Mouse (Mus musculus) urinary bladder, postnatal 14 days (tissue): ENCODE data around the gene Usp39.

Experiments
- DNase-seq: peaks from one replicate; pipeline ENCODE4 v3.0.0; 2021; ENCODE audit warnings: low spot score

Usp39 gene

DNA sequence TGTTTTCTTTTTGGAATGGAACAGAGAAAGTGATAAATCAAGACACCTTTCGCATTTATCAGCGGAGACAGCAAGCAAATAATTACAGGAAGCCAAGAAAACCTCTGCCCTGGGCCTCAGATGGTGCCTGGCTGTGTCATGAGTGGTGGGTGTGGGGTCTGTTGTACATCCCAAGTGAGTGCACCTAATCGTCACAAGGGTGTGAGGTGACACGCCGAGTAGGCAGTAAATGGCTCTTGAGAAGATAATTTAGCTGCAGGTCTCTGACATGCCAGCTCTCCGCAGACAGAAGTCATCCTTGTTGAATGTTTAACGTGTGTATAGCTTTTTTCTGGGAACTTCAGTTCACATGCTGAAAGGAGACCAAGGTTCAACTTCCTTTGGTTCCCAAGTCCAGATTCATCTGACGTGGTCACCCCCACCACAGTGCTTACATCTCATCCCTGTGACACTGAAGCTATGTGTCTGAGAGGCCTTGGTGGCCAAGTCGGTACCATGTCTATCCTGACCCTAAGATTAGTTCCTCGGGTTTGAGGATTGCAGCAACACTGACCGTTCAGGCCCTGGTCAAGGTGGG, 42.5 kb downstream of the Usp39 start:
- no peak for DNase-seq

DNA sequence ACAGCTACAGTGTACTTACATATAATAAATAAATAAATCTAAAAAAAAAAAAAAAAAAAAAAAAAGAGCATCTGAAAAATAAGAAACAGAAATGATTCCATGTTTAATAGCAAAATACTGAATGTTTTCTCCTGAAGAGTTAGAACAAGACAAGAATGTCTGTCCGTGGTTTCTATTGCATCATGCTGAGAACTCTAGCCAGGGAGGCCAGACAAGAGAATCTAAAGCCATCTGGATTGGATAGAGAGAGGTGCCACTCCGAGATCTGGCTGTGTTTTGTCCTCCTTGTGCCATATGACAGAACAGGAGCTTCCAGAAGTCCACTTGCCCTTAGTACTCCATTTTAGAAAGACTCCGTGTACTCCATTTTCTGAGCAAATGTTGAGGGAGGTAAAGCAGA, 47.2 kb downstream of the Usp39 start:
- no peak for DNase-seq

DNA sequence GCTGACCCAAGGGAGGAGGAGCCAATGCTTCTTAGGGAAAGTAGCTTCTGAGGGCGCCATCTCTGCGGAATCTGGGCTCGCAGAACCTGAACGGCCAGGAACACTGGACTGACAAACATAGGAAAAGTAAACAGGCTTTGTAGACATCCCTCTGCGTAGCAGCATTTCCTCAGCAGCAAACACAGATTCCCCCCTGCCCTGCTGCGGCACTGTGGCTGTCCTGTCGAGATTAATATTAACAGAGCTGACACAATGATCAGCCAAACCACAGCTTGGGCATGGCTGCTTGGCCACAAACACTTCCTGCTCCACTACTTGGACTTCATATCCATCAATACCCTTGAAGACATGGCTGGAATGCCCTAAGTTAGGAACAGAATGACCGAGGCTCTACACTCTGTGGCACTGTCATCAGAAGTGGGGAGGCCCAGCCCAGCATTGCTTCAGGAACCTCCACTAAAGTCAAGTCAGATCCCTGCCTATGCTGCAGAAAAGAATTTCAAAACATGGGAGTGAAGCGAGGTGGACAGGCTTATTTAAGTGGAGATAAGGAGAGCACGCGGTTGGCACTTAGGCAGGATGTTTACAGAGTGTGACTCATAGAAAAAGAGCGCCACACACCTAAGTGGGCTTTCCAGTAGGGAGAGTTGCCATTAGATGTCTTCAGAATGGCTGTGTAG, 51.9 kb downstream of the Usp39 start:
- peak; percentile 59 for DNase-seq

DNA sequence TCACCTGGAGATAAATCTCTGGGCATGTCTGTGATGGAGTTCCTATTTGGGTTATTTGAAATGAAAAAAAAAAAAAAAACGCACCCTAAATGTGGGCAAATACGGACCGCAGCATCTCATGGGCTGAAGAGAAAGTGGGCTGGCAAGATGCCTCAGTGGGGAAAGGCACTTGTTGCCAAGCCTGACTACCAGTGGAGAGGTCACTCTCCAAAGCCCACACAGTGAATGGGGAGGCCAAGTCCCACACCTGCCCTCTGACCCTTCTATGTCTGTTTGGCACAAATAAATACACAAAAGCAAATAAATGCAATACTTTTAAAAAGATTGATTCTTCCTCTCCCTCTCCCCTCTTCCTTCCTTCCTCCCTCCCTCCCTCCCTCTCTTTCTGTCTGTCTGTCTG, 55.5 kb downstream of the Usp39 start:
- DNase-seq, result no peak

DNA sequence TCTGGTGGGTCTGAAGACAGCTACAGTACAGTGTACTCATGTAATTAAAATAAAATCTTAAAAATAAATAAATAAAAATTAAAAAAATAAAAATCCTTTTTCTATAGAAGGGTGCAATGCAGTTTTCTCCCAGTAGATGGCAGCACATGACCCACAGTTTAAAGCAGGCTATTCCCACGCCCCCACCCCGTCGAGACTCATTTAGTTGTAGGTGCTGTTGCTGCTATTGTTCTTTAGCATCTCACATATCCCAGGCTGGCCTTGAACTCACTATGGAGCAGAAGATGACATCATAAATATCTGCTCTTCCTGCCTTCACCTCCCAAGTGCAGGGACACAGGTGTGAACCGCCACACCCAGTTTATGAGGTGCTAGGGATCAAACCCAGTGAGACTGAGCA, 61.1 kb downstream of the Usp39 start:
- DNase-seq, result peak; percentile 52

DNA sequence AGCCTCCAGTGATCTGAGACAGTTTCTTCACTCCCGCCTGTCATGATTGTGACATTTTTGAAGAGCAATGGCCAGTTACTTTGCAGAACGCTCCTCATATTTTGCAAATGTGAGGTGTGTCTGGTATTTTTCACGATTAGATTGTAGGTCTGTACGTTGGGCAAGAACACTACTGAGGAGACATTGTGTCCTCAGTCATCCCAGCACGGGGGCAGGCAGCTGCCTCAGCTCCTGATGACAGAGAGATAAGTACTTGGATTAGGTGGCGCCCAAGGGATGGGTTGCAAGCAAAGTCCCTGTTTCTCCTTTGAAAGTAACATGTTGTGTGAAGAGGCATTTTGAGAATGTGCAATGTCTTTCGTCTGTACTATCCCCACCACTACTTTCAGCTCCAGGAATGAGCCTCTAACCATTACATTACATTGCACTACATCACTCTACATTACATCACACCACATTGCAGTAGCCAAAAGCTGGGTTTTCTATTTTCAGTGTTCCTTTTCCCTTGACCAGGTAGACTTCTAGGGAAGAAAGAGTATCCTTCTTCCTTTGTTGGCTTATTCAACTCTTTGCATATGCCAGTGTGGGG, 64.5 kb downstream of the Usp39 start:
- DNase-seq, result no peak

DNA sequence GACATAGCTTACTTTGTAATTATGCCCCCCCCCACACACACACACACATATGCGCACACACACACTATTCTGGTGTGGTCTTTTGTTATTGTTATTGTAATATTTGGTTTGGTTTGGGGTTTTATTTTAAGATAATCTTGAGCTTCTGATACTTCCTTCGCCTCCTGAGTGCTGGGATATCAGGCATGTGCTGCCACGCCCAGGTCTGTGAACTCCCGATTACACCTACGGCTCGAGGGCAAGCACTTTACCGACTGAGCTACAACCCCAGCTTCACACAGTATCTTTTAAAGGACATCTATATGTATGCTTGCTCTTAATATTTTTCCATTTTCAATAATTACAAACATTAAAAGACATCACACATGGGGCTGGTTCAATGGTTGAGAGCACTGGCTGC, 65.5 kb downstream of the Usp39 start:
- no peak for DNase-seq

DNA sequence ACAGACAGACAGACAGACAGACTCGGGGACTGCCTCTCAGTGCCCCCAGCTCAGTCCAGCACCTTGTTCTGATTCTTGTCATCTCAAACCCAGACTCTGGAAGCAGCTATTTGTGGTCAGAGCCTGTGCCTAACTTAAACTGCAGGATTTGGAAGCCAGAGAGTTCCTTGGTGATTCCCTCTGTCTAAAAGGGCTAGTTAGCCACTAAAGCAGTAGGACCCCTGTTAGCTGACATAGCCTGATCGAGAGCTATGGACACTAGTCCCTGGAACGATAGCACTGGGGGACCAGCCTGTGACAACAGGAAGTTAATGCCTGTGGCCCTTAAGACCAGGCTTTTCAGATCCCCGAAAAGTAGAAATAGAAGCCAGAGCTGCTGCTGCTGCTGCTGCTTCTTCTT, 66.1 kb downstream of the Usp39 start:
- DNase-seq, result no peak

DNA sequence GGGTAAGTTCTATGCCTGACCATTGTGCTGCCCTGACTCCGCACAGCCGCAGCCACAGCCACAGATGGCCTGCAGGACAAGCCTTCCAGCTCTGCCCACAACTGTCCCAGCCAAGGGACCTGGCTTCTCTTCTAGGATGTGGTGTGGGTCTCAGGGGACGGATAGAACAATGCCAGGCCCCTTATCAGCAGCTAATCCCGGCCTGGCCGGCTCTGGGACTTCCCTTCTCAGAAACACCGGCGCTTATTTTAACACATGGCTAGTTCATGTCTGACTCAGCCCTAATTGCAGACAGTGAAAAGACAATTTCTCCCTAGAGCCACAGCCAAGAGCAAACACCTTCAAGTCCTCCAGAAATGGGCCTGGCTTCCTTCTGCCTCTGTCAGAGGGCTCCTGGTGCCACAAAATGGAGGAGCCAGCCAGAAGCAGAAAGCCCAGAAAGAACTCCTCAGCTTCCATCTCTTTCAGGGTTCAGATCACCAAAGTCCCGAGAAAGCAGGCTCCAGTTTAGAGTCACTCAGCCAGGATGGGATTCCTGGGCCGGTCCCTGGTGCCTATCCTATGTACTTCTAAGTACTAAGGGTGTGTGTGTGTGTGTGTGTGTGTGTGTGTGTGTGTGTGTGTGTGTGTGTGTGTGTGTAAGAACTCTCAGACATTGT, 67.3 kb downstream of the Usp39 start:
- no peak for DNase-seq

DNA sequence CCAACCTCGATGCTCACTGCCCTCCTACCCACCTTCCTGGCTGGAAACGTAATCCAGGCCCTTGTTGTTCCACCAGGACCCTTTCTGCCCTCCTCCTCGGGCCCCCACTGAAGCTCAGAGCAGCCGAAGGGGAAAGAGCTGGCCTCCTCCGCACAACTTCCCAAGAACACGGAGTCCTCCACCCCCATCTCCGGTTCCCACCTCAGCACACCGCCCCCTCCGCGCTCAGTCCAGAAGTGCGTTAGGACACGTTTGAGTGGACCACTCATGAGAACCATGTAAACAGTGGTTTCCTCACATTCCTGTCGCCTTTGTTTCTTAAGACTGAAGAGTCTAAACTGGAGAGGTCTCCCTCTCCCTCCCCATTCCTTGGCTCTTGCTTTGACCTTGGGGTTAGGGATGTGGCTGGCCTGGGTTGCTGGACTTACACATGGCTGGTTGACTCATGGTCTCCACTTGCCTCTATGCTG, 68.0 kb downstream of the Usp39 start:
- no peak for DNase-seq

DNA sequence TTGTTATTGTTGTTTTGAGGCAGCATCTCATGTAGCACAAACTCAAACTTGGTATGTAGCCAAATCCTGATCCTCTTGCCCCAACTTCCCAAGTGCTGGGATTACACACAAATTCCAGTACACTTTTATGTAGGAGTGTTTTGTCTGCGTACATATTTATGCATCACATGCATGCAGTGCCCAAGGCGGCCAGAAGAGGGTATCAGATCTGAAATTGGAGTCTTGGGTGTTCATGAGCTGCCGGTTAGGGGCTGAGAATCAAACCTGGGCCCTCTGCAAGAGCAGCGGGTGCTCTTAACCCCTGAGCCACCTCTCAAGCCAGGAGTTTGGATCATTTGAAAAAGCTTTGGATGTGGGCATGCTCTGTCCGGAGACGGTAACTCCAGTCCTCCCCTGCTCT, 68.8 kb downstream of the Usp39 start:
- DNase-seq, result no peak

DNA sequence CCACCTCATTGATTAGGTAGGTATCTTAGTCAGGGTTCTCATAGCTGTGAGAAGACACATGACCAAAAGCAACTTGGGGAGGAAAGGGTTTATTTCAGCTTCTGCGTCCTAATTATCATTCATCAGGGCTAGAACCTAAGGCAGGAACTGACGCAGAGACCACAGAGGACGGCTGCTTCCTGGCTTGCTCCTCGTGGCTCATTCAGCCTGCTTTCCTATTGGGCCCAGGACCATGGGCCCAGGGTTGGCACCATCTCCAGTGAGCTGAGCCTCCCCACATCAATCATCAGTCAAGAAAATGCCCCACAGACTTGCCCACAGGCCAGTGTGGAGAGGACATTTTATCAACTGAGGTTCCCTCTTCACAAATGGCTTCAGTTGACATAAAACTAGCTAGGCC, 69.5 kb downstream of the Usp39 start:
- DNase-seq, result no peak

DNA sequence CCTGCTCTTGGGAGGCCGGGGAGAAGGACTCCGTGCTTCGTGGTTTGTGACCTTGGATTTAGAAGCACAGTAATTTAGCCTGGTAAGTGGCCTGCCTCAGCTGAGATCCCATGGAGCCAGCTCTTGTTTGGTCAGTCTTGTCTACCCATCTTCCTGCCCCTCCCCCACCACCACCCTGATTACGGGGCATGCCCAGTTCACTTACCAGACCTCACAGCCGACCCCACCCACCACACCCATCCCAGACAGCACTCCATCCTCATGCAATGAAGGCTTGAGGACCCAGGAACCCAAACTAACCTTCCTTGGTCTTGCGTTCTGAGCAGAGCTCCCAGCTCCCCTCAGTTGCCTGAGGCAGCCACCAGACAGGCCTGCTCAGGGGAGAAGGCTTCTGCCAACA, 71.8 kb downstream of the Usp39 start:
- DNase-seq, result no peak

DNA sequence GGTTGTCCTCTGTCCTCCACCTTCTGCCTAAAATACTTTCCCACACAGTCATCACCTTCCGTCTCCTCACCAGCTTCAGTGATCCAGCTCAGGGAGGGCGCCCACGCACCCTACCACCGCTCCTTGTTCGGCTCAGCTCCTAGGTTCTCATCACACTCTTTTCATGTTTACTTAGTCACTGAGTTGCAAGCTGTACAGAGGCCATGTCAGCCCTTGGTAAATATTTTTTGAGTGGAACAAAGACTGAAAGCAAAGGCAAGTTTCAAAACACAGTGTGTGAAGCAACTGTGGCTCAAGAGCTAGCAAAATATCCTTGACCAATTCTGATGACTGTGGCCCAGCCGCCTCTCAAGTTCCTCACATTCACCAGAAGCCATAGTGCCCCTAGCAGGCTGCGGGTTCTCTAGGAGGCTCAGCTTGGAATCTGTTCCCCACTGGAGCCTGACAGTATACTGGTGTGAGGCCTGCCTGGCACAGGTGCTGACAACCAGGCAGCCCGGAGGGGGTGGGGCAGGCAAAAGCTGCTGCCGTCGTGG, 72.8 kb downstream of the Usp39 start:
- DNase-seq, result peak; percentile 30

DNA sequence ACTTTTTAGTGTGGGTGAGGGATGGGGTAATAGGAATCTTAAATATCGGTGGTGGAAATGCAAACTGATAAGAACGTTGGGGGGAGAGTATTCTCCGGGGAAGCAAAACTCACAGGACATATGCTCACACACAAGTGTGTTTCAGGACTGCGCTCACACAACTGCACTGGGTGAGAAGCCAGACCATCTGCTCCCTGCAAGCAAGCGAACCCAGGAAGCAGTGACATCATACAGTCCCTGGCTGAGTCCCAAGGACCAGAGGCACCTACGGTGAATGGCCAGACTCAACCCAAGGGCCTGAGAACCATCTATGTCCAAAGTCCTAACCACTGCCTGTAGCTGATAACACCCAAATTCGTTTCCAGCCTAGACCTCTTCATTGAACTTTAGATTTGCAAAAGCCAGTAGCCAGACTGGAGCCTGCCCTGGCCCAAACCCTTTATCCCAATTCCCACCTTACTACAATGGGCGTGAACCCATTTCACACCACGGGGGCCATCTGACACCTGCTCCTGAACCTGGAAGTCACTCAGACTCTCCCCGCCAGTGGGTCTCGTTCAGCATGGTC, 73.9 kb downstream of the Usp39 start:
- DNase-seq, result no peak

DNA sequence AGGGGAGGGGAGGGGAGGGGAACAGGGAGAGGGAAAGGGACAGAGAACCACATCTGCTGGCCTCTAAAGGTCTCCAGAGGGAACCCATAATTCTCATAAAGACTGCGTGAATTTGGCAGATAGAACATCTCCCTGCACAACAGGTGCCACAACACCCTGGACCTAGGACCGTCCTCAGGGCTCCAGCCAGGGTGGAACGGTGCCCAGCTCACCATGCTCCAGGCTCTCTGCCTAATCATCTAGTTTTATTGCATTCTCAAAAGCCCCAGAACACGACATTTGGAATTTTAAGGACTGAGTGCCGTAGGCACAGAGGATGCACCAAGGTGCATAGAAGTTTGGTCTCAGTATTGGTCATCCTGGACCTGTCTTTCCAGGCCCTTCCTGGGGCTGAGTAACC, 74.7 kb downstream of the Usp39 start:
- no peak for DNase-seq
